Mouse (Mus musculus) adrenal gland, adult 2 months (tissue): Measurements from ENCODE around the gene Arhgef26. TPM values are rescaled to one million over a fixed set of nuclear protein-coding genes. Genes with fewer than 3 reads are reported as not detected.
A peak's percentile ranks its signal among the peaks of the same experiment; 100 is the strongest.

Experiments
- DNase-seq: peaks from one replicate; pipeline ENCODE4 v3.0.0; 2021
- long read RNA-seq: library from polyadenylated mRNA; stranded (forward); transcript quantifications from one replicate; pipeline ENCODE4 v2.0.0, GENCODE M21; 2021
- polyA plus RNA-seq: library from polyadenylated mRNA; depleted of rRNA; stranded (reverse); fragments of >200 nt; gene quantifications from 2 replicates; pipeline ENCODE4 v1.2.3, GENCODE M21; 2012; rRNA removed
- total RNA-seq, 2 experiments: library from RNA; stranded (reverse); gene quantifications; 2 replicates each; pipeline ENCODE4 v1.2.3; 2021

Gene Arhgef26
- 1 to 10 TPM; 2.1 to 2.5 TPM for total RNA-seq
- polyA plus RNA-seq, result 2.4 and 2.7 TPM in 2 replicates
- long read RNA-seq, result 0 reads

DNA sequence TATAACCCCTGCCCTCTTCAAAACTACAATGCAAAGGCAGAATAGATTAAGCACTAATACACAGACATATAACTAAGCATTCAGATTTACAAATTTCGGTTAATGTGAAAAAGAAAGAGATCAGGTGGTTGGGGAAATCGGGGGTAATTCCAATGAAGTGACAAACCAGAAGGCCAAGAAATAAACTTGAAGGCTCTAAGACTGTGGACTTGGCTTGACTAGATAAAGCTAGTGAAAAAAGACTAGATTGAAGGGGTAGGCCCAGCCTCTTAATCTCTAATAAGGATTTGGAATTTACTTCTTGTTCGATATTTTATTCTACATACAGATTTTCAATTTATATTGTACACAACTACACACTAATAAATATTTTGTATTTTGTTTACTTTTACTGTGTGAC lies at the start of gene Arhgef26:
Gene Arhgef26, plus strand, starts transcription at position 301 of the 400 bp plus-strand sequence.
- DNase-seq, result no peak

DNA sequence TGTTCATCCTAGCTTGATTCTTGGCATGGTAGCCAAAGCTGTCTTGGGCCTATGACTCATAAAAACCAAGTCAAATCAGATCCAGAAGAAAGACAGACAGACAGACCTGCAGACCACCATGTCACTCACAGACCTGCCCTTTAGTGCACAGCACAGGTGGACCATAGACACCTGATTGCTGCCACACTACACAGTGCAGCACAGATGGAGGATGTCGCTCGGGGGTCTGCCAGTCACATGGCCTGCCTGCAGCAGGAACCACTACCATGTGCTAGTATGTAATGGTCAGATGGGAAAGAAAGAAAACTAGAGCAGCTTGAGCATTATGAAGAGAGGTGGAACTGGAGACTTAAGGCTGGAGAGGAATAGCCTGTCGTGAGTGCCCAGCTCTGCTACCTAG lies 27.7 kb upstream of the Arhgef26 start:
- no peak for DNase-seq

DNA sequence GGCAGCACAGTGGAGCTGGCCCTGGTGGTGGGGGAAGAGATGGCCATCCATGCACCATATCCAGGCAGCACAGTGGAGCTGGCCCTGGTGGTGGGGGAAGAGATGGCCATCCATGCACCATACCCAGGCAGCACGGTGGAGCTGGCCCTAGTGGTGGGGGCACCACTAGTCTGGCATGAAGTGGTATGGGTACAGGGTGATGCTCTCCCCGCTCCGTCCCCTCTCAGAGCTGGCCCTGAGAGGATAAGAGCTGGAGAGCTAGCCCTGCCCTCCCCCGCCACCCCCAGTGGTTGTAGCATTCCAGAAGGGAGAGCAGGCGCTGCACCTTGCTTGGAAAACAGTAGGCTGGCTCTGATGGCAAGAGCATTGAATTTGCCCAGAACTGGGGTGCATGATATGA lies 26.9 kb upstream of the Arhgef26 start:
- no peak for DNase-seq

DNA sequence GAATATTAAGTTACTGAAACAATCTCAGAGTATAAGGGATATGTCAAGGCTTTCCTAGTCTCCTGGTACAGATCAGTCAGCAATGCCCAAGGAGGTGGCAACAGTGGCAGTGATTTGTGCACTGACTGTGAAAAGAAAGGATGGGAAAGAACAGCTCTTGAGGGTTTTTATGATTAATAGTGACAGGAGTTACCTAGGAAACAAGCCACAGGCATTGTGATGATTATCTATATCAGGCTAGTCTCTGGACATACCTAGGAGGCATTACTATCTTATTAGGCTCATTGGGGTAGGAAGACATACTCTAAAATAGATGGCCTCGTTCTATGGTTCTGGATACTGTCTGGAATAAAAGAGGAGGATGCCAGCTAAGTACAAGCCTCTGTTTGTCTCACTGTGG lies 13.4 kb upstream of the Arhgef26 start:
- no peak for DNase-seq

DNA sequence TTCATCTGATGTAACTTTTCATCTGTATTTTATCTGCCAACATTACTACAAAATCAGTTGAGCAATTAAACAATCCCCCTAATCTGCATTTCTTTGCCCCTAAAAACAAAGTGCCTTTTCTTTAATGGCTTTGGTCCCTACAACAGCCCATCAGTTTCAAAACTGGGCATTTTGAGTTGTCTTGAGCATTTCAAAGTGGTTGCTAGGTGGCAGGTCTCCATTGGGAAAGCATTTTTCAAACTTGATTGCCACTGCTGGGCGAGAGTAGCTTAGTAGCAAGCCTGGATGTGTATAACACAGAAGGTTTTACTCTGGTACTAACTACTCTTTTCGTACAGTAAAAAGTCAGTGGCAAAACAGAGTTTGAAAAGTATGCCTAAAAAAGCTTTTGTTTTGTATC lies 10.2 kb upstream of the Arhgef26 start:
- no peak for DNase-seq

DNA sequence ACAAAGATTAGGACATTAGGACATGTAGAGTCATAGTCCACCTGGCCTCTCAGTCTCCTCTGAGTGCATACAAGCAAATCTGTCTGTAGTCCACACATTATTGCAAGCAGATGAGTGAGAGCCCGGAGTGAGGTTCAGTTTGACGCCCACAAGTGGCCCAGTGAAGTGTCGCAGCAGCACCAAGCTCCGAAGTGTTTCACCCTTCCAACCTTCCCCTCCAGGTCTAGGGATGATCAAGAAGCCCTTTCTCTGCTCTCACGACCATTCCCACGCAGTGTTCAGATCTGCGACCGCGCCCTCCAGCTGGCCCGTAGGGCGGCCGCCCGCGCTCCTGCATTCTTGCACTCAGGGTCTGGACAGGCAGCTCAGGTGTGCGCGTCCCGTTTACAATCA lies 313 bp downstream of the Arhgef26 start:
- no peak for DNase-seq

DNA sequence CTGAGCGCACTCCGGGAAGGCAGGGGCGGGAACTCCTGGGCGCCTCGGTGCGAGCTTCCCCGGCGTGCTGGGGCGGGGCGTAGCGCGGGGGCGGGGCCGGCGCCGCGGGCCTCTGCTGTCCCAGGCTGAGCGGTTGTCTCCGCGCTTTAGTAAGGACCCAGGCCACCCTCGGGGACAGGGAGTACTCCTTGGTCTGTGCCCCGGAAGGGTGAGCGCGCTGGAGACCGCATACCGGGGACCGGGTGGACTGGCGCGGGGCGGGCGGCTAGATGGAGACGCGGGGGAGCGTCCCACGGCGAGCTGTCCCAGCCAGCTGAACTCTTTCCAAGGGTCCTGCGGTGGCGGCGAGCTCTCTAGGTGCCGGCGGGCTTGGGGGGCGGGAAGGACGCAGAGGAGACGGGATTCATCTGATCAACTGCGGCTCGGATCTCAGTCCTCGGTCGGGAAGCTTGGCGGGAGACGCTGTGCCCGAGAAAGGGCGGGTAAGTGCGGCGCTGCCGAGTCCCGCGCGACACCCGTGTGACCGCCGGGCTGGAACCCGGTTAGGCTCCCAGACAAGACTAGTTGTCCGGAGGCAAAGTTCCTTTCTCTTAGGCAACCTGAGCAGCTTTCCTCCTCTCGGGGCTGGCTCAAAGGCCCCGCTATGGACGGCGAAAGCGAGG lies 841 bp downstream of the Arhgef26 start:
- peak; percentile 86 for DNase-seq

DNA sequence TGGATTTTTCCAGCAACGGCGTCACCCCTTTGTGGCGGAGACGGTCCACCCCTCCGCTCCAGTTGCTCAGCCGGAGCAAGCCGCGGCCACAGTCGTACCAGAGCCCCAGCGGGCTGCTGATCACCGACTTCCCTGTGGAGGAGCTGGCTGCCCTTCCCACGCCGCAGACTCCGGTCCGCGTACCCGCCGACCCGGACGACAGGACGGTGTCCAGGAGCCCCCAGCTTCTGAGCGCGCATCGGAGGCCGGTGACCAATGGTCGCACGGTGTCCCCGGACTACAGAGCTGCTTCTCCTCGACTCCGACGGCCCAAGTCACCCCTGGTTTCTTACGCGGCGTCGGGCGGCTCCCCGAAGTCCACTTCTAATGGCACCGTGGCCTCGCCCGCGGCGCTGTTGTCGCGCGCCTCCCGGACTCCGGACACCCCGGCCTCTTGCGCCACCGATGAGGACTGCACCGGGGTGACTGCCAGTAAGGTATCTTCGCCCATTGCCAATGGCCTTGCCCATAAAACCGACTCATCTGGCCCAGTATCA lies 1.4 kb downstream of the Arhgef26 start:
- peak; percentile 73 for DNase-seq

DNA sequence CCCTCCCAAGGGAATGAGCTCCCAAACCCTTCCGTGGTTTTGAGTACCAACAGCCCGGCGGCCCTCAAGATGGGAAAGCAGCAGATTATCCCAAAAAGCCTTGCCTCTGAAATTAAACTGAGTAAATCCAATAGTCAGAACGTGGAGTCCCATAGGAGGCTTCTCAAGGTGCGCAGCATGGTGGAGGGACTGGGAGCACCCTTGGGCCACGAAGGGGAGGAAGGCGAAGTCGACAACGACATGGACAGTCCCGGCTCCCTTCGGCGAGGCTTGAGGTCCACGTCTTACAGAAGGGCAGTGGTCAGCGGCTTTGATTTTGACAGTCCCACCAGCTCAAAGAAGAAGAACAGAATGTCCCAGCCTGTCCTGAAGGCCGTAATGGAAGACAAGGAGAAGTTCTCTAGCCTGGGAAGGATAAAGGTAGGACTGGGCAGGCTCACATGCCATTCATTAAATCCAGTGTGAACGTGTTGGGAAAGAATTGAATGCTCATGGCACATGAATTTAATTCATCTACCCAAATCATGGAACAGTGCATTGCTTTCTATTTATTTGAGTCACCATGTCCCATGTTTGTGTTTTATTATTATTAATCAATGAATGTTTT lies 2.1 kb downstream of the Arhgef26 start:
- DNase-seq, result no peak

DNA sequence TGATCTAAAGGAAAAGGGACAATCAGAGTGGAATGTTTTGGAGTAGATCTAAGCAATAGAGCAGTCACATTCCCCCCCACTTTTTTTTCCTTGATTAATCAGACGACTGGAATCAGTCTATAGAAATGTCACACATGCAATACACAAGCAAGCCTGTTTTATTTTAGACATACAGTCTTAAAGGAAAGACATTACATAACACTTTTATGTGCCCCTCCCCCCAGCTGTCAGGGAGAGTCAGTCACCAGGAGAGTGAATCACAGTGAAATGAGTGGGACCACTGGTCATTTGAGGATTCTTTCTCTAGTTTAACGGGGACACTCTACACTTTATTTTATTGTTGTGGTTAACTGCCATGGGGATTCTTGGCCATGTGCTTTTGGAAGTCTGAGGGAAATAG lies 2.7 kb downstream of the Arhgef26 start:
- no peak for DNase-seq

DNA sequence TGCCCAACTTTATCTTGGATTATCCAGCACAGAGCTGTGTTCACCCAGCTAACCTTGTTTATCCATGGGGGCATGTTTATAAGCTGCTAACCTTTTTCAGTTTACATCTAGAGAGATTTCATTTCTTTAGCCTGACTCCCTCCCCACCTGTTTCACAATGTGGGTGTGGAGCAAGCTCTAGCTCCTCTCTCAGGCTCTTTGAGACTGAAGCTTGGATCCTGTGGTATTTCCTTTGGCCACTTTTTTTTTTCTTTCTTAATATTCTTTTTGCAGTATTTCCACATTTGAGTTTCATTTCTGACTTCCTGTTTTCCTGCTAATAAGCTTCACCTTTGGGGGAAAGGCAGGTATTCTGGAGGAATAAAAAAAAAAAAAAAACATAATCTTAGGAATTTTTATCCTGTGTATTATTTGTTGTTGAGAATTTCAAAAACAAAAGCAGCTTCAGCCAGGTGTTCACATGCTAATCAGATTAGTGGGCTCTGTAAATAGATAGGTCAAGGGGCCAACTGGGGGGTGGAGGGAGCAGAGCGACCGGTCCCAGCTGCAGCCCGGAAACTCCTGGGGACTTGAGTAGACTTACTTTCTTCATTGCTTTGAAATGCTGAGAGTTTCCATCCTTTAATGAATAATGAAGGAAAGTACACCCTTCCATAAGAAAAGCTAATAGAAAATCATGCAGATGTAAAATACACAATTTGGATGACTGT lies 3.5 kb downstream of the Arhgef26 start:
- DNase-seq, result no peak

DNA sequence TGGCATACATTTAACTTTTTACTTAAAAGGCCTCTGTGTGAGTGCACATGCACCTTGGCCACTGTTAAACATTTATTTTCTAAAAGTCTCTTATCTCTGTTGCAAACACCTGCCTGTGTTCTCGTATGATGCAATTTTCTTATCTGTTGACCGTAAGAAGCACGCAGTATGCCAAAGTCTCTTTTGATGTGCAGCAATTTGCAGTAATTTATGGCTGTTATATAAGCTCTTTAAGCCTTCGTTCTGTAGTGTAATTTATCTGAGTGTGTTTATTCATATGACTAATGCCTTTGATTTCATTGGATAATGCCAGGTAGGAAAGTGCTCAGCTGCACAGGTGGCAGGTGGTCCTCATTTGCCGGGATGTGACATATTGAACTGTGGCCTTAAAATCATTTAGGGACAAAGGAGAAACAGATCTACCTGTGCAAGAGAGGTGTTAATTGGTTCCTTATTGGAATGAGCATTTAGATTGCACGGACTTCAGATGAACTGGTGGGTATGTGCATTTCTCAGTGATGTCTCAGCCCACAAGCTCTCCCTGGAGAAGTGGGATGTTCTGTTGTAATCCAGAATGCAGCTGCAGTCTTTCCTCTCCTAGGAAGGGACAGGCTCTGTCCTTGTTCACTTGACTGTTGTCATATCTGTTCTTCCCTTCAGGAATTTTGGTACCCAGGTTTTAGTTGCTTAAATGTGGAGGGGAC lies 10.5 kb downstream of the Arhgef26 start:
- no peak for DNase-seq

DNA sequence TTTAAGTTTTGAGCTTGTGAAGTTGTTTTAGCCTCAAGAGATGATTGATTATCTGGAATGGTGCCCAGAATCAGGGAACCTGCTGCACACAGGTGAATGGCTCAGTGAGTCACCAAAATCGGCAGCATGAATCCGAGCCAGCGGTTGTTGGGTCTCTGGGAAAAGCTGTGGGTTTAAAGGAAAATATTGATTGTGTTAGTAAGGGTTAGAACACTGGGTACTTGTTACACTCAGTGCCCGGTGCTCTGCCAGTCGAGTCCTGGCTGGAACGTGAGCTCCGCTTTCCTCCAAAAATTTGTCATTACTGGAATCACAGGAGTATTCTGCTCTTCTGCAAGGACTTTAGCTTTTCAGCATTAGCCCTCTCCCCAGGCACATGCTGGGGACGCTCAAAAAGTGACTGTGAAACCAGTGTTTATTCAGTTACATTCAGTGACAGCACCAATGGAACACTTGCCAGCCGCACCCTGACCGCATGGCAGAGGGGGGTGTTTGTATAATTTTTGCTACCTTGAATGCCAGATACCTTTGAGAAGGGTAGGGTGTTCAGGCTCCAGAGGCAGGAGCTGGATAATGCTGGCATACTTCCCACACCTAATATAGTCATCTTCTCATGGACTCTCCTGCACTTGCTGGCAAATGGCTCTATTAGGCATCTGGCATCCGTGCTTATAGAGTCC lies 11.2 kb downstream of the Arhgef26 start:
- peak; percentile 7 for DNase-seq

DNA sequence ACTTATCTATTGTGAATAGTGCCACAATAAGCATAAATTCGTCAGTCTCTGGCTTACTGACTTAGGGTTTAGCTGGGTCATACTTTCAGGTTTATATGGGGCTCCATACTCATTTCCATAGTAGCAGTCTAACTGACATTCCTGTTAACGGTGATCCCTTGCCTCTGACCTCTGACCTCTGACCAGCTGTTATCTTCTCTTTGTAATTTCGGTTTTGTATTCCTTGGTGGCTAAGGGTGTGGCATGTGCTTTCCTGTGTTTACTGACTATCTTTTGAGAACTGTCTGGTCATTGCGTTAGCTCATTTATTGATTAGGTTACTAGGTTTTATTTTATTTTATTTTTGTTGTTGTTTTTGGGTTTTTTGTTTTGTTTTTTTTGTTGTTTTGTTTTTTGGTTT lies 13.9 kb downstream of the Arhgef26 start:
- DNase-seq, result no peak

DNA sequence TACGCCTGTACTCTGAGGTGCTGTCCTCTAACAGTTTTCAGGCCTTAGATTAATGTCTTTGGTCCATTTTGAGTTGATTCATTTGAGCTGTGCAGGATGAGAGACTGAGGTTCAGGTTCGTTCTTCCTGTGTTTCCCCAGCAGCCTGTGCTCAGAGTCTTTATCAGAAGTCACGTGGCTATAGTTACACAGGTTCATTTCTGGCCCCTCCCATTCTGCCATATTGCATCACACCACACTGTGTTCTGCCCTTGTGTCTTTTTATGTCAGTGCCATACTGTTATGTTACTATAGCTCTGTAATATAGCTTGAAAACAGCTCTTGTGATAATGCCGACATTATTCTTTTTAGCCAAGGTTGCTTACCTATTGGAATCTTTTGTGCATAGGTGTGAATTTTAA lies 14.7 kb downstream of the Arhgef26 start:
- no peak for DNase-seq

DNA sequence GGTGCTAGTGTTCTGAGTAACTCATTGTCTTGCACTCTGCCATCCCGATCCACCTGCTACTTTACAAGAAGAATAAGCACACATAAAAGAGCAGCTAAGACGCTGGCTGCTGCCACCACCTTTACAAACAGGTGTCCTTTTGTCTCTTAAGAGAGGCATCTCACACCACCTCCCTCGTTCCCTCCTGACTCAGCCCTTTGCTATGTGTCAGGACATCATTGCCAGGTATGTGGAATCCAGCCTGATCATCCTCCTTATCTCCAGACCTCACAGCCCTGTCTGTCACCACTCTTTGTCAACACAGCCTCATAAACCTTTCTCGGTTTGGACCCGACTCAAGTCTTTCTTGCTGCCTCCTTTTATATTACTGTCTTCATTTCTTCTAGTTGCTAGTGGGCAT lies 29.7 kb downstream of the Arhgef26 start:
- no peak for DNase-seq

DNA sequence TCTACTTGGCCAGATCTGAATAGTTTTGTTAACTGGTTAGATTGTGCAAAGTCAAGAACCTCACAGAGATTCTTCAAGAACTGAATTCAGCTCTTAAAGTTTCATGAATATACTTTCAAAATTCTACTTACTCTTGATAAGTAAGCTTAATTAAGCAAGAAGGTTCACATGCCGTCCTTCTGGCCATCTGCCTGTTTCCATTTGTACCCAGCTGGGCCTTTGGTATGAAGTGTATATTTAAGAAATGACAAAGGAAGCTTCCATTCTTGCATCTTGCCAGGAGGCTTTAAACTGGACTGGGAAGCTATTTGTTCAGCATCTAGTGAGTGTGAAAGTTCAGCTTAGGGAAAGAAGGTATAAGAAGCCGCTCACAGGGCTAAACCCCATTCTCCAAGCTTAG lies 34.7 kb downstream of the Arhgef26 start:
- DNase-seq, result no peak

DNA sequence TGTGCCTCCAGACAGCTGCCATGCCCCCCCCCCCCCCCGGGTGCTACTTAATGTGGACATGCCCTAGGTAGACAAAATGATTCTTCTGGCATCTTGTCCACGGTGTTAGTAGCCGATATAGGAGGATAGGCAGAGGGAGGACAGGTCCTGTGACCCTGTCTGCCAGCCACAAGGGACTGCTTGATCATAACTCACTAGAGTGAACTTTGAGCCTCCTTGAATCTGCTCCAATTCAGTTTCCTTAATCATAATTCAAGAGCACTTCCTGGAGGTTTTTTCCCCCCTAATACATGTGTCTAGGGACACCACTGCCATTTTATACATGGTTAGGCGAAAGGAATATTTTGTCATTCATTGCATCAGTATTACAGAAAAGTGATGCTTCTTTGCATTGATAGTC lies 36.2 kb downstream of the Arhgef26 start:
- peak; percentile 14 for DNase-seq

DNA sequence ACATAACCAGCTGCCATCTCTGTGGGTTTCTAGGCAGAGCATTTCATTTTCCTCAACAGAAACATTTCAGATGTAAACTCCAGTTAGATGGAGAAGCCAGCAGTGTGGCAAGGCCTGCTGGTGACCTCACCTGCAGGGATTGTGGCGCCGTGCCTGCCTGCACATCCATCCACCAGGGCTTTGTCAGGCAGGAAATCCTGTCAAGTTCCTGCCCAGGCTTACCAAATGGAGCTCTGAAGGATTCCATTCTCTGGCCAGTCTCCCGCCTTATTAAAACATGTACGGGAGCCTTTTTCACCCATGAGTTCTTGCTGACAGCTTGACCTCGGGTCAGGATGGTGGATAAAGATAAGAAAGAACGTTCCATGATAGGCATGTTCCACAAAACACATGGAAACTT lies 36.7 kb downstream of the Arhgef26 start:
- peak; percentile 57 for DNase-seq

DNA sequence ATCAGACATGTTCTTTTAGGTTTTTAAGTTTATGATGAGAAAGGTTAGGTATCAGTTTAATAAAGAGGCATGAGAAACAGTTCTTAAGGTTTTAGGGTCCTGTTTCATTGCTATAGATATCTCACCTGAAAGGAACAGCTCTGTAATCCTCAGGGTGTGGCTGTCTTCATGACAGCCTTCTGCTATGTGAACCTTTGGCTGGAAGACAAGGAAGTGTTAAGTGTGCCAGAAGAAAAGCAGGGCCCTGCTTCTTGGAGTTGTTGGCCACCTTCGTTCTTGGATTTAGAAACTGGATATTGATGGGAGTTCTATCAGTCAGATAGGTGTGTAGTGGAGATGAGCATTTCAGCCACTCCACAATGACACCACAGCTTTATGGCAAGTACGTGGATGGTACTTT lies 38.6 kb downstream of the Arhgef26 start:
- no peak for DNase-seq

DNA sequence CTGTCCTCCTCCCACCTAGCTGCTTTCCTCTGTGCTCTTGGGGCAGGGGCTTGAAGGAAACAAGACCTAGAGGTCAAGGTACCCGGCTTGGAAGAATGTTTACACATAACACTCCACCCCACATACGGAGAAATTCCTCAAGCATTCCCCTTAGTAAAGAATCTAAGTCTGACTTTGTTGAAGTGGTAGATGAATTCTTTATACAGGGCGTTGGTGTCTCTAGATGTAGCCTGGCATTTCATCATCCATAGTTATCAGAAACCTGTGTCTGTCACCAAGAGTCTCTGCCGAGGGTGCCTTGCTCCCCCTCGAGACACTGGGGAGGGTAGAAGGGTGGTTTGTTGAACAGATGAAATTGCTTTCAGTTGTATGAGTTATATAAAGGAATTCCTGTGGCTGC lies 41.8 kb downstream of the Arhgef26 start:
- DNase-seq, result no peak

DNA sequence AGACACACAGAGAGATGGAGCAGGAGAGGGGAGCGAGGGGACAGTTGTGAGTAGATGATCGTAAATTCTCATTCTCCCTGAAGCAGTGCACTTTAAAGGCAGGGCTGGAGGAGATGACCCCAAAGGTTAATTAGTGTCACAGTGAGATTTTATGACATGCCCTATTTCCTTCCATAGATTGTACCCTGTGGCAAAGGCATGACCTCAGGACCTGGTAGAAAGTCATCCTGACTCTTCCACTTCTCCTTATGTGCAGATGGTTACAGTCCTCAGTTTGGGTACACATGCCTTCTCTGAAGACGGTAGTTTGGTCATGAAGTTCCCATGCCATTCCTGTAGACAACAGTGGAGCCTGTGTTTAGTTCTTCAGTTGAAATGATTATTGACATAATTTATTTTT lies 42.3 kb downstream of the Arhgef26 start:
- DNase-seq, result no peak
